Mouse (Mus musculus) ES-Bruce4 (cell line): Measurements from ENCODE around the gene Etv6.

Source experiments
- CTCF ChIP-seq: IDR thresholded peaks from one replicate; pipeline ENCODE4 v1.8.1; 2011; ENCODE audit warnings: low read depth, low read length
- POLR2A ChIP-seq: IDR thresholded peaks from one replicate; pipeline ENCODE4 v1.8.1; 2011; ENCODE audit warnings: low read length; ENCODE audit not compliant: insufficient read depth

- TF ChIP-seq CTCF (no peak), POLR2A (no peak)
Measured at GRCm38 (mm10) chr6:134311346-134311745, 275.8 kb downstream of the Etv6 start.
